Mouse (Mus musculus) cerebellum, adult 2 months (tissue): Measurements from ENCODE around the gene Hivep3. TPM values are rescaled to one million over a fixed set of nuclear protein-coding genes. Genes with fewer than 3 reads are reported as not detected.

Experiments
- DNase-seq, 2 experiments: peaks; one replicate each; pipeline ENCODE4 v3.0.0; 2021
- H3K27ac ChIP-seq: fragments of 200-500 bp; 2 replicates; pipeline ENCODE4 v1.5.1; 2012; ENCODE audit warnings: low read length, control low read depth, inconsistent platforms; ENCODE audit not compliant: insufficient read depth
- H3K27me3 ChIP-seq: fragments of 200-500 bp; 2 replicates; pipeline ENCODE4 v1.6.1; 2012; ENCODE audit warnings: inconsistent platforms, mild to moderate bottlenecking, low read length, moderate library complexity; ENCODE audit not compliant: control insufficient read depth, insufficient read depth
- H3K4me1 ChIP-seq: fragments of 200-500 bp; 2 replicates; pipeline ENCODE4 v1.6.1; 2011; ENCODE audit warnings: low read length; ENCODE audit not compliant: control insufficient read depth, insufficient read depth
- H3K4me3 ChIP-seq: fragments of 200-500 bp; replicated peaks from 2 replicates; pipeline ENCODE3; 2011; ENCODE audit warnings: mild to moderate bottlenecking, low read depth, low read length, control low read depth; ENCODE audit not compliant: insufficient read depth
- CTCF ChIP-seq: fragments of 200-500 bp; IDR thresholded peaks from 2 replicates; pipeline ENCODE4 v1.5.1; 2011; ENCODE audit warnings: low read depth, mild to moderate bottlenecking, control low read depth, low read length, moderate library complexity, borderline replicate concordance; ENCODE audit not compliant: insufficient read depth
- POLR2A ChIP-seq: fragments of 200-500 bp; IDR thresholded peaks from 2 replicates; pipeline ENCODE4 v1.6.1; 2011; ENCODE audit warnings: low read length, control low read depth, borderline replicate concordance; ENCODE audit not compliant: insufficient read depth
- WGBS: fragments of 180-500 bp; shearing (Covaris S2); methylation state at CpG from one replicate; pipeline ENCODE4 v1.1.7; 2018; 5-methylcytosine and 5-hydroxymethylcytosine counted together
- polyA plus RNA-seq: library from polyadenylated mRNA; depleted of rRNA; stranded (reverse); fragments of >200 nt; gene quantifications from 2 replicates; pipeline ENCODE4 v1.2.3, GENCODE M21; 2012

The Hivep3 gene
- polyA plus RNA-seq, 1 experiment, result 36.8 TPM

GRCm38 (mm10) chr4:119812775-119813174, 79.2 kb downstream of the Hivep3 start:
- Histone ChIP-seq H3K27me3 (no peaks in the 10 kb centered on the region), H3K4me3 (peak overlapping the region; percentile 17), H3K4me1 (peaks cover 19% of the 10 kb centered on the region), H3K27ac (peak overlapping the region; percentile 71)
- peak; percentile 85 to 90 for DNase-seq
- no peak for TF ChIP-seq CTCF
- TF ChIP-seq POLR2A, result no peak
- WGBS, result 3% methylated on average over 2 of the region's 2 CpGs

GRCm38 (mm10) chr4:119813500-119814184, 80.1 kb downstream of the Hivep3 start:
- Histone ChIP-seq H3K4me1 (peaks cover 19% of the 10 kb centered on the region), H3K4me3 (peak overlapping the region; percentile 85), H3K27me3 (no peaks in the 10 kb centered on the region), H3K27ac (peak overlapping the region; percentile 90)
- 6% methylated on average over 12 of the region's 12 CpGs for WGBS
- DNase-seq, result peak; percentile 53 to 62
- TF ChIP-seq CTCF (no peak), POLR2A (peak; percentile 52; the same call in 1 of the 2 replicates)

- Histone ChIP-seq H3K27me3 (no peaks in the 10 kb centered on the region), H3K27ac (peak overlapping the region; percentile 90), H3K4me1 (peaks cover 17% of the 10 kb centered on the region), H3K4me3 (peak overlapping the region; percentile 85)
- TF ChIP-seq POLR2A (peak; percentile 40; the same call in 1 of the 2 replicates), CTCF (no peak)
- WGBS, result under 1% methylated on average over 47 of the region's 47 CpGs
- peak; percentile 74 to 75 for DNase-seq
Observed at GRCm38 (mm10) chr4:119814185-119815132, 80.9 kb downstream of the Hivep3 start.

DNA sequence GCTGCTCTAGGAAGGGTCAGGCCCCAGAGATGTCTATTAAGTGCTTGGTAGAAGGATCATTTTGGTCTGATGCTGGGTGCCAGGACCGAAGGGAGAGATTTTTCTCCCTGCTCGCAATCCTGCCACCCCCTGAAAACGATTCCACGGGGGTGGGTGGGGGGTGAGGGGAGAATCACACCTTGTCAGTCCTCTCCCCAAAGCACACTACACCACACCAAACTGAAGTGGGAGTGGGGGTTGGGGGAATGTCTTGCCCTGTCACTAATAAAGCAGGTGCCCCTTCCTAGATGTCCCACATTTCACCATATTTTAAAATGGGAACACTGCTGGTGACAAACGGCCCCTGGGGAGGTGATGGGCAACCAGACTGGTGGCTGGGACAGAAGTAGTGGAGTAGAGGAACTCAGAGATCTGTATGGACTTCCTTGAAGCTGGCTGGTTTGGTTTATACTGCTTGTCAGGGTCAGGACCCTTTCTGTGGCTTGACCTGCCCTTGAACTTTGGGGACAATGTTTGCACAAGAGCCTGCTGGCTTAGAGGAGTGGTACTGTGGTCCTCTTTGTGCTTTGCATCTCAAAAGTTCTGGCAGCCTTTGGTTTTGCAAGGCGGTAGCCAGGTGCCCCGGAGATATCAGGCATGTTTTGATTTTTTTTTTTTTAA, 81.7 kb downstream of the Hivep3 start:
- no peaks in the 10 kb centered on the region for H3K27me3 ChIP-seq
- no peak for TF ChIP-seq POLR2A
- no peak for TF ChIP-seq CTCF
- peak overlapping the region; percentile 85 for H3K4me3 ChIP-seq
- H3K4me1 ChIP-seq, result peaks cover 16% of the 10 kb centered on the region
- 1% methylated on average over 7 of the region's 7 CpGs for WGBS
- H3K27ac ChIP-seq, result peak overlapping the region; percentile 90
- peak; percentile 47 to 59 for DNase-seq

GRCm38 (mm10) chr4:119815793-119816161, 82.2 kb downstream of the Hivep3 start:
- Histone ChIP-seq H3K4me1 (peaks cover 16% of the 10 kb centered on the region), H3K27me3 (no peaks in the 10 kb centered on the region), H3K27ac (no peak overlapping the region; the same call in 1 of the 2 replicates), H3K4me3 (peak overlapping the region; percentile 85)
- no peak for DNase-seq
- no peak for TF ChIP-seq POLR2A
- no peak for TF ChIP-seq CTCF

DNA sequence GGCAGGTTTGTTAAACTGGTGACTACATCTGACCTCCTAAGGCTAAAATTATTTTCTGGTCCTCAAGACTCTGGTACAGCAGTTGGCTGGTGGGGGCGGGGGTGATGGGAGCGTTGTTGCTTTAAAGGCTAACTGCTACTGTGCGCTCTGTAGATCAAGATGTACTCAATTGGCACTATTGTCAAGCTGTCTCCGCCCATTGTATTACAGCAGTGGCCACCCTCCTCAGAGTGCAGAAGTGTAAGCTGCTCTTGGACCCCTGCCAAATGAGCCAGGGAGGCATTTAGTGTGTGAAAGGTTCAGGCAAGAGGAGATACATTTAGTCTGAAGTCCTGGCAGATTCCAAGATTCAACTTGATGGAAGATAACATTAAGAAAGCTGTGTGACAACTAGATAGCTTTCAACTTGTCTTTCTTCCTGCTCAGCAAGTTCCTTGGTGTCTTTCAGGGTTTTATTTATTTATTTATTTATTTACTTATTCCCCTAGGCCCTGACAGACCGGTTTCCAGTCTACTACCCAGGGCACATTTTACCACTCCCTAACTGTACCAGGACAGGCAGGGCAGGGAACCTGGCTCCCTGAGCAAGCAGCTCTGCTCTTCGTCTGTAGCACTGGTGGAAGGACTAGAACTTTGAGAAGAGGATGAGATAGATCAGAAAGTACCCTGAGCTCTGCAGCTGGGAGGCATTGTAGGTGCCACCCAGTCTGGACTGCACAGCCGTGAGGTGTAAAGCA, 83.2 kb downstream of the Hivep3 start:
- H3K27ac ChIP-seq, result peak overlapping the region; percentile 24; the same call in 1 of the 2 replicates
- H3K4me3 ChIP-seq, result peak overlapping the region; percentile 22
- WGBS, result 33% methylated on average over 7 of the region's 7 CpGs
- H3K27me3 ChIP-seq, result no peaks in the 10 kb centered on the region
- peaks cover 16% of the 10 kb centered on the region for H3K4me1 ChIP-seq
- peak; percentile 57 to 59 for DNase-seq
- TF ChIP-seq CTCF (no peak), POLR2A (no peak)

- TF ChIP-seq POLR2A (no peak), CTCF (no peak)
- 72% methylated on average over 3 of the region's 3 CpGs for WGBS
- no peak for DNase-seq
- H3K4me1 ChIP-seq, result peaks cover 13% of the 10 kb centered on the region
- H3K4me3 ChIP-seq, result no peak overlapping the region
- no peak overlapping the region for H3K27ac ChIP-seq
- H3K27me3 ChIP-seq, result no peaks in the 10 kb centered on the region
Observed at GRCm38 (mm10) chr4:119825956-119826355, 92.4 kb downstream of the Hivep3 start.
